Mouse (Mus musculus) liver, embryonic 14.5 days (tissue): ENCODE measurements around the gene Ly6g6d.

ENCODE experiments used
- CTCF ChIP-seq: IDR thresholded peaks from 2 replicates; pipeline ENCODE4 v1.5.1; 2016; ENCODE audit warnings: antibody characterized with exemption, low read depth, control low read depth
- EP300 ChIP-seq: IDR thresholded peaks from 2 replicates; pipeline ENCODE4 v1.6.1; 2016; ENCODE audit warnings: antibody characterized with exemption, low read depth

DNA sequence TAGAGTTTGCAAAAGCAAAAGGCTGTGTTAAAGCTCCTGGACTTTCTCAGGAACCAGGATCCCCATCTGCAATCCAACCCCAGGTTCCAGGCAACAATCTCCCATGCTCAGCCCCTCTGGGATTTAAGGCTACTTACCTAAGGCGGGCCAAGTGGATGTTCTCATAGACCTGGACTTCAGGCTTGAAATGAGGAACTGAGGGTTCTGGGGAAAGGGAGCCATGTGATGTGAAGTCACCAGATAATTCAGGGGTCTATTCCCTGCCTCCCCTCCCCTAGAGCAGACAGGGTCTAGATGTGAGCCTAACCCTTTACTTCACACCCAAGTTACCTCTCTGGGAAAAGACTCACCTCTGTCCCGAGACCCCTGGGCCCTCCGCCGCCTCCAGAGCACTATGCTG, 2.8 kb upstream of the Ly6g6d start:
- TF ChIP-seq CTCF (no peak), EP300 (no peak)
